Mouse (Mus musculus) brain, embryonic 14.5 days (tissue): ENCODE measurements around the gene Slc25a45.

ENCODE experiments used
- CTCF ChIP-seq: fragments of 200-500 bp; IDR thresholded peaks from 2 replicates; pipeline ENCODE4 v1.5.1; 2012; ENCODE audit warnings: inconsistent platforms, mild to moderate bottlenecking, moderate library complexity, borderline replicate concordance; ENCODE audit not compliant: insufficient read depth, insufficient read length; ENCODE audit errors: extremely low read depth
- POLR2A ChIP-seq: fragments of 200-500 bp; IDR thresholded peaks from 2 replicates; pipeline ENCODE4 v1.6.1; 2012; ENCODE audit warnings: mild to moderate bottlenecking, inconsistent platforms, borderline replicate concordance; ENCODE audit not compliant: poor library complexity, insufficient read depth, insufficient read length, severe bottlenecking; ENCODE audit errors: extremely low read depth

GRCm38 (mm10) chr19:5891521-5892258 lies 14.1 kb downstream of the Slc25a45 start:
- TF ChIP-seq CTCF (no peak), POLR2A (no peak)
